ENCODE assay signal across 7 mouse cellular contexts in the genomic region with DNA sequence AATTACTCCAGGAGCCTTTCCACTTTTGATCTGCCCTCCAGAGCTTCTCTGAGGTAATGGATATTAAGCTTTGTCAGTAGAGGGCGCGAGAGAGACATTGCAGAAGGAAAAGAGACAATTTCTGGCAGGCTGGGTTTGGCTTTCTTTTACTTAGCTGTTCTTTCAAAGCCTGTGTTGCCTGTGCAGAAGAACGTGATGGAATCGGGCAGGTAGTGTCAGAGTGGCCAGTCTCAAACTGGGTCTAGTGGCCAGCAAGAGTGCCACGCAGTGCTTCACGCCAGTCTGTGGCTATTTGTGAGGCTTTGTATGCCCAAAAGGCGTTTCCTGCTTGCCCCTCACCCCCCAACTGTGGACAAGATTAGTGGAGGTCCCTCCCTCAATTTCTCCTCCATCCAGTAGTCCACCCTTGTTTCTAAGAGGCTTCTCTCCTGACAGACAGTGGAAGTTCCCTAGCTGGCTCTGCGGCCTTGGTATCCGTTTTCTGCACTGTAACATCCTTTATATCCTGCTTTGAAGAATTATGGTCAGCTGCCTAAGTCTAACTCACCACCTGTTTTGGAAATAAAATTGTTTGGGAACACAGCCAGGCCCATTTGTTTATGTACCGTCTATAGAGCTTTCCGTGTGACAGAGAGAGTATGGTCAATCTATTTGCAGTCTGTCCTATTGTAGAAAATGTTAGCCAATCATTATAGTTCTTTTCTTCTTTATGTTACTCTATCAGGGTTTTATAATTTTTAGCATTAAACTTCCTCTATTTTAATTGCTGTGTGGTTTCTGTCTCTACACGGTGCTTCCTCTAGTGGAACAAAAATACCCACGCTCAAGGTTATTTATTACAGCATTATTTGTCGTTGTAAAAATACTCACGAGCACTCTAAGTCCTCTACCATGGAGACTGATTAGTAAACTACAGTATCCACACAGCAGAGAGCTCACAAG. TPM values are rescaled to one million over a fixed set of nuclear protein-coding genes. Genes with fewer than 3 reads are reported as not detected.
DNase-seq lines count a peak whose midpoint lies in the region; ATAC-seq lines count a peak whose summit lies in the region.

No protein-coding gene starts in this region.

- no peaks in the 10 kb centered on the region for H3K36me3 ChIP-seq in intestine, embryonic 14.5 days (ENCODE audit: control insufficient read depth, insufficient read depth, low read length)

- 41% methylated on average over 15 of the region's 15 CpGs for WGBS in intestine, embryonic 14.5 days

- no peak overlapping the region for H3K4me3 ChIP-seq in intestine, embryonic 14.5 days (ENCODE audit: low read depth, low read length)

- H3K9ac ChIP-seq in intestine, embryonic 14.5 days (ENCODE audit: low read length), result no peak overlapping the region

- H3K4me1 ChIP-seq in intestine, embryonic 14.5 days (replicated peaks; ENCODE audit: control insufficient read depth, insufficient read depth, low read length), result 0 out of 2 replicates have a peak, but pooled peaks cover 3% of the 10 kb centered on the region

- H3K4me2 ChIP-seq in intestine, embryonic 14.5 days (ENCODE audit: low read length), result peak overlapping the region; percentile 18; the same call in 1 of the 2 replicates

- H3K27ac ChIP-seq in intestine, embryonic 14.5 days (ENCODE audit: low read depth), result no peak overlapping the region

- peak; percentile 72 for DNase-seq in ZHBTc4 (ENCODE audit: low read depth, low spot score)
- DNase-seq in cerebellum, adult 9-10 months, result peak; percentile 92
- DNase-seq in frontal cortex, postnatal 10 days (ENCODE audit: low spot score in 2 of 2), result peak; percentile 33 to 44
- peak; percentile 67 for DNase-seq in intestine, embryonic 14.5 days (ENCODE audit: low spot score)
- DNase-seq in left cerebral cortex, adult 9 months (ENCODE audit: low spot score in 2 of 2), result peak; percentile 33 to 78
- DNase-seq in mesoderm, embryonic 11.5 days (ENCODE audit: low read depth, low spot score), result peak; percentile 83
- peak; percentile 34 to 64 for DNase-seq in right cerebral cortex, postnatal 36 days (ENCODE audit: low spot score in 2 of 2)

- H3K9me3 ChIP-seq in intestine, embryonic 14.5 days (ENCODE audit: control insufficient read depth, low read length), result no peaks in the 10 kb centered on the region

- no peak for ATAC-seq in intestine, embryonic 14.5 days (replicated peaks; ENCODE audit: low FRiP score, low TSS enrichment, low read depth)

- peaks cover 6% of the 10 kb centered on the region; the same call in 1 of the 2 replicates for H3K27me3 ChIP-seq in intestine, embryonic 14.5 days (replicated peaks; ENCODE audit: control insufficient read depth, insufficient read depth, low read length)

RNA-seq across cellular contexts. Expression of a gene that starts 22.5 kb away (rescaled TPM):
- 2.4 TPM in 2 replicates for polyA plus RNA-seq in intestine, embryonic 14.5 days (2014; fragmentation: Nextera tagmentation; extraction: Ambion mirVana)

Comparison
In these comparisons a context has a peak if more than half of its experiments do, and no peak if none do; other contexts are left out.
1. DNase-seq: peak in every context shown above with its lines; median percentile 92 in cerebellum, adult 9-10 months; 83 in mesoderm, embryonic 11.5 days; 72 in ZHBTc4; 67 in intestine, embryonic 14.5 days; 56 in left cerebral cortex, adult 9 months; 49 in right cerebral cortex, postnatal 36 days; 38 in frontal cortex, postnatal 10 days.